Mouse (Mus musculus): ENCODE measurements around the gene Tmem163.

Gene Tmem163

DNA sequence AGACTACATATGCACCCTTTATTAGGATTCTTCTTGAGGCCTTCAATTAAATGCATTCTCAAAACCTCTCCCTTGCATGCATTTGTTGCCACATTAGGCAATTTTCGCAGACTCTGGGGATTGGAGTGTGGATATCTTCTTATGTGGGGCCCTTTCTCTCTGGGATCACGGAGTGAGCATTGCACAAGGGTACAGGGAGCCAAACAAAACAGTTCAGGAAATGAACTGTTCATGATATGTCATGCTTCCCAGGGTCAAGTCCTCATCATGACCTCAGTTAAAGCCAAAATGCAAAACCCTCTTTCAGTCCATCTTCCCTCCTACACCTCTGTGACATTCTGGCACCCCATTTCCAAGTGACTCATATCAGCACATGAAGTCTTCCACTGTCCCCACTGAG, 27.8 kb downstream of the Tmem163 start:
- DNase-seq (ENCODE audit: low read depth, low spot score) = no peak

GRCm38 (mm10) chr1:127642976-127643769, 36.2 kb downstream of the Tmem163 start:
- DNase-seq (ENCODE audit: low read depth, low spot score) = no peak

- no peak for DNase-seq (ENCODE audit: low read depth, low spot score)
These were observed 41.4 kb downstream of the Tmem163 start for GRCm38 (mm10) chr1:127637917-127638316.

- no peak for DNase-seq (ENCODE audit: low read depth, low spot score)
These were observed 52.2 kb downstream of the Tmem163 start for GRCm38 (mm10) chr1:127627151-127627550.

- no peak for DNase-seq (ENCODE audit: low read depth, low spot score)
These were observed 53.6 kb downstream of the Tmem163 start for GRCm38 (mm10) chr1:127625577-127626362.

GRCm38 (mm10) chr1:127622349-127622748, 57.0 kb downstream of the Tmem163 start:
- no peak for DNase-seq (ENCODE audit: low read depth, low spot score)

DNA sequence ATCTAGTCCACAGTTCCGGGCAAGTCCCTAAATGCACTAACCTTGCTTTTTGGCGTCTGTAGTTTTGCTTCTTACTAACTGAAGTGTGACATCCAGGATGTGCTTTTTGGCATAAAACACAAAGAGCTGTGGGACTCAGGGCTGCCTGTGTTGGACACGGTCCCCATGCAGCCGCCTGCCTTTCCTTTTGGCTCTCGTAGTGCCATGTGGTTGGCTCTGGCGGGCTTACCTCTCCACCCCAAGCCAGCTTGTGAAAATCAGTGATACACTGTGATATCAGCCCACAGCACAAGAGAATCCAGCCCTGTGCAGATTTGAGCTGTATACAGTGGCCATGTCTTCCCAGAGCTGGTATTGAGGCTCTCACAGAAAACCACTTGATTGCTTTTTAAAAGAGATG, 60.3 kb downstream of the Tmem163 start:
- DNase-seq (ENCODE audit: low read depth, low spot score) = no peak

GRCm38 (mm10) chr1:127610378-127610777, 69.0 kb downstream of the Tmem163 start:
- DNase-seq (ENCODE audit: low read depth, low spot score) = no peak

GRCm38 (mm10) chr1:127609814-127610213, 69.5 kb downstream of the Tmem163 start:
- DNase-seq (ENCODE audit: low read depth, low spot score) = no peak

DNA sequence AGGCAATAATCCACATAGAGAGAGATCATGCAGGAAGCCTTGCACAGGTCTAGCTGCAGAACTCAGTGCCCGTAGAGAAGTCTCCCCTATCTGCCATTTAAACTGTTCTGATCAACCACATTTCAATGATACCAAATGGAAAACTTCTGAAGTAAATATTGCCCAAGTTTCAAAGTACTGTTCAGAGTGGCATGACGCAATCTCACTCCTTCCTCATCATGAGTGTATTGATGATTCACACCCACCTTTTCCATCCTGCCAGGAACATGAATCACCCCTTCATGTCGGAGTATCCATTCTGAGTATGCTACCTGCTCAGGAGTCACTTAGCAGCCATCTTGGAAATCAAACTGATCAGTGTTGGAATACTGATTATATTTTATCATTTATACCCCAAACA, 71.0 kb downstream of the Tmem163 start:
- no peak for DNase-seq (ENCODE audit: low read depth, low spot score)

DNA sequence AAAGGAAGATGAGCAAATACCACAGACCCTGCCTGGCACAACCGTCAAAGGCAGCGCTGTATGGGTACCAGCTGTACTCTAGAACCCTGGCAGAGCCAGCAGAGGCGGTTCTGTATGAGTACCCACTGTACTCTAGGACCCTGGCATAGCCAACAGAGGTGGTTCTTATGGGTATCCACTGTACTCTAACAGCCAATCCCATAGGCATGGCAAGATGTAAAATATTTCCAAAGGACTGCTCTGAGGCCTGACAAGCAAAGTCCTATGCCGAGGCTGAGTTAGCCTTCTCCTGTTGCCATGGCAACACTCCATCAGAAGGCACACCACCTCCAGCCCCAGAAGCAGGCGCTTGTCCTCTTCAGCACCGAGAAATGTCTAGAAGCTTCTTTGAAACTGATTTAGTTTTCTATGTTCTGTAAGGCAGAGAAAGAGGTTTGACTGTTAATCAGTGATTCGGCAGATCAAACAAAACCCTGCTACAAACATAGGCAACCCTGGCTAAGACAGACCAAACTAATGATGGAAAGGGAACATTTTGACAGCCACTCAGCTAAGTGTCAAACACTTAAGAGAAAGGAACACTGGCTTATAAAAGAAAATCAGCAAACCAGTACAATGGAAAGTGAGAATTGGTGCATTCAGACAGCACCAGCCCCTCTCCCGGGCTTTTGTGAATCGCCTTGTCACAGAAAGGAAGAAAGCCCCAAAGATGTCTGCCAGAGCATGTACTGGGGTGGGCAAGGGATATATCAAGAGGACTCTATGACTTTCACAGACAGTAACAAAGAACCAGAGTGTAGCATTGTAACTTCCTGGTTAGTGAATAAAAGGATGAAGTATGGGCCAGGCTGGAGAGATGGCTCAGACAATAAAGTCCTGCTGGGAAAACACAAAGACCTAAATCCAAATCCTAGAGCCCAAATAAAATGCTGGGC, 75.4 kb downstream of the Tmem163 start:
- DNase-seq (ENCODE audit: low read depth, low spot score) = no peak

DNA sequence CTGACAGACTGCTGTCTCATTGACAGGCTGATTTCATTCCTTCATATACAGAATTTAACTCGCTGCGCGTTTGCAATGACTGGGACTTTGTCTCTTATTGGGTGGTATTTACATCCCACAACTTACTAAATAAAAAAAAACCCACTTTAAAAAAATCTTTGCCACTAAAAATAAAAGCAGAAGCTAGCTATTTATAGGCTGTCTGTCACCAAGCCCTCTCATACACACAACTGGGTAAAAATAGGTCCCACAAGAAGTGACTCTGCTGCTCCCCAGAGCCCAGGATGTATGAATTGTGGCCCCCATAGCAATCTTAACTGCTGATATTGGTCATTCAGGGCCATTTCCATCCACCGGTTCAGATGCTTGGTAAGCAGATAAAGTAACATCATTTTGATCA, 83.2 kb downstream of the Tmem163 start:
- DNase-seq (ENCODE audit: low read depth, low spot score) = no peak

DNA sequence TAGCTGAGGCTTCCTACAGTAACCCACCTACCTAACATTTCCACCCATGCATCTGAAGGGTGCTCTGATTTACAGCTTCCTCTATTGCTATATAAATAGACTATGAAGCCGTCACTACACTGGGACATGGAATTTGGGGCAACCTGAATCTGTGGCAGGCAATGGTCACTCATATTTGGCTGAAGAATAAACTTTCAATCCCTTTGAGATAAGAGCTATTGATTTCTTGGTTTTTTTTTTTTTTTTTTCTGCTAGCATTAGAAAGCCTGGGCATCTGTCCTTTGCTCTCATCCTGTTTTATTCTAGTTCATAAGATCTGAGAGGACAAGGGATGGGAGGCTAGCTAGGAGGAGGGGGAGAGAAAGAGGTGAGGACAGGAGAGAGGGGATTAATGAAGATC, 83.6 kb downstream of the Tmem163 start:
- DNase-seq (ENCODE audit: low read depth, low spot score) = no peak

GRCm38 (mm10) chr1:127589542-127589941, 89.8 kb downstream of the Tmem163 start:
- DNase-seq (ENCODE audit: low read depth, low spot score) = no peak

DNA sequence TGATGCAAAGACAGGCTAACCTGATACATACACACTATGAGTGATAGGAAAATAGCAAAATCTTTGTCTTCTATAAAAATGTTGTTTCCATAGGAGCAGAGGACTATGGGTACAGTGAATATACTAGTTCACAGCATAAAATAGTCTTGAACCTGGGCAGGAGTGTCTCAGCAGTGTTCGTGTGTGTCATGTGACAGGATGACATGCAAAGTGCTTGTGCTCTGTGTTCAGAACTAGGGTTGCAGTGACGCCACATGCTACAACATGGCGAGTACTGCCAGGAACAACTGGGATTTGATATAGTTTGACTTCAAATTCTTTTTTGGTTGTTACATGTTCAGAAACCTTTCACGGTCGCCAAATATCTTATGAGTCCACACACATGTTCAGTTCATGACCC, 92.3 kb downstream of the Tmem163 start:
- no peak for DNase-seq (ENCODE audit: low read depth, low spot score)

- no peak for DNase-seq (ENCODE audit: low read depth, low spot score)
These were observed 93.2 kb downstream of the Tmem163 start for GRCm38 (mm10) chr1:127586156-127586555.

DNA sequence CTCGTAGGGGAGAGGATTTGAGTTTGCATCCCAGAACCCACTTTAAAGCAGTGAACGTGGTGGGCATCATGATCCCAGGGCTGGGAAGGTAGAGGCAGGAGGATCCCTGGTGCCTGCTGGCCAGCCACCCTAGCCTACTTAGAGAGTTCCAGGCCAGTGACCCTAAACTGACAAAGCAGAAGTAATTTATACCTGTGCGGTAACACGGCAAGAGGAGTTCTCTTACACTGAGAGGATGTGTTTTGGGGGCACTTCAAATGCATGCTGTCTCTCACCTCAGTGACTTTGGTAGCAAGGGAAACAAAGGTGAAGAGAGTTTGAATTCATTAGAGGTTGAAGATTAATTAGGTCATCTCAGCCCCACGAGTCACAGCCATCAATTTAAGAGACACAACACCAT, 101.4 kb downstream of the Tmem163 start:
- DNase-seq (ENCODE audit: low read depth, low spot score) = no peak

DNA sequence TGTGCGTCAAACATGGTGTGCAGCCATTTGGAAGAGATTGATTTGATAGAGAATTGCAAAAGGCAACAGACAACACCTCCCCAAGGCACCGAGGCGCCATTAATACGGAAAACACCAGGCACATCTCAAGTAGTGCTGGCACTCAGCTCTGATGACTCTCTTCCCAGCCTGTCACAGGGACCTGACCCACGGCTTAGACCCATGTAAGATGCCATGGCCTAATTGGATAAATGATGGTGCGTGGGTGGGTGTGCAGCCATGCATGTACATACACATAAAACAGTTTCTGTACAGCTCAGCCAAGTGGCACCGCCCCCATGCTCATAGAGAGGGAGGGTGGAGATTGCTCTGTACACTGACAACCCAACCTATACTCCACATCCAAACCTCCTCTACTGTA, 102.3 kb downstream of the Tmem163 start:
- peak; percentile 4 for DNase-seq (ENCODE audit: low read depth, low spot score)

- DNase-seq (ENCODE audit: low read depth, low spot score) = no peak
These were observed 102.8 kb downstream of the Tmem163 start for GRCm38 (mm10) chr1:127576563-127576962.

GRCm38 (mm10) chr1:127576143-127576542, 103.2 kb downstream of the Tmem163 start:
- DNase-seq (ENCODE audit: low read depth, low spot score) = no peak

DNA sequence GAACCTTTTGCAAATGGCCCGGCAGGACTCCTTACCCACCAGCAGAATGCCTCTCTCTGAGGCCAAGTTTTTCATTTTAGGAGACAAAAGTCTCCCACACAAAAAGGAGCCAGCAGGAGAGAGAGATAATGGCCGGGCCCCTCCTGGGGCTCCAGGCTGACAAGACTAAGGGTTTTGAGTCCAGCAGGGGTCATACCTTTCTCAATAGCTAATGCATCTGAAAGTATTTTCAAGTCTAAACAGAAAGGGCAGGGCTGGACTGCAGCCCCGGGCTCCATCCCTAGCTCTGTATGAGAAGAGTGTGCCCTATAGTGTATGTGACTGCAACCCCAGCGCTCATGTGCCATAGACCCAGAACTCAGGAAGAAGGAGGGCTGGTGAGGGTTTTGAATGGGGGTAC, 103.7 kb downstream of the Tmem163 start:
- no peak for DNase-seq (ENCODE audit: low read depth, low spot score)

DNA sequence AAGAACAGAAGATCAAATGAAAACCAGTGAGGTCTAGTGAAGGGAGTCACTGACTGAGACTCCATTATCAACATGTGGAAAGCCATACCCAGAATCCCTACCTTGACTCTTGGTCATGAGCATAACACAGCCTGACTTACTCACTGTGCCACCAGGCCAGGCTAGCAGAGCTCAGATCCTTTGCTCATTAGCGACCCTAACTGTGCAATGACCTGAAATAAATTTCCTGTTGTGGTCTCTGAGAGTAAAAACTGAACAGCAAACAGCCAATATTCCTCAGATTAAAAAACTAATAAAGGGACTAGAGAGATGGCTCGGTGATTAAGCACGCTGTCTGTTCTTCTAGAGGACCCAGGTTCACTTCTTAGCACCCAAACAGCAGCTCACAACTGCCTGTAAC, 106.2 kb downstream of the Tmem163 start:
- no peak for DNase-seq (ENCODE audit: low read depth, low spot score)

All from retina, postnatal 7 days (tissue).